Mouse (Mus musculus) small intestine, adult 10 weeks (tissue): ENCODE data around the gene Pex11a. TPM values are rescaled to one million over a fixed set of nuclear protein-coding genes. Genes with fewer than 3 reads are reported as not detected.

Experiments
- polyA plus RNA-seq: library from polyadenylated mRNA; stranded (reverse); fragments of 350-450 nt; fragmentation: Illumina TruSeq; extraction: RNeasy Lipid Tissue Mini Kit (QIAGEN cat#74804); gene quantifications from one replicate; pipeline ENCODE4 v1.2.3, GENCODE M21; 2014; ENCODE audit warnings: low replicate concordance

The Pex11a gene
- 52.2 TPM for polyA plus RNA-seq

GRCm38 (mm10) chr7:79742659-79743536, at the start of gene Pex11a, which contains the start of gene Wdr93:
Gene Pex11a, minus strand, starts transcription at chr7:79743131.
Gene Wdr93, plus strand, starts transcription at chr7:79743163.

GRCm38 (mm10) chr7:79732622-79733021, 10.3 kb downstream of the Pex11a start, which contains the start of gene Plin1:
Gene Plin1, minus strand, starts transcription at chr7:79732903.

GRCm38 (mm10) chr7:79715187-79715981, 27.5 kb downstream of the Pex11a start, which contains the start of gene Kif7:
Gene Kif7, minus strand, starts transcription at chr7:79715720.

Other genes starting within 250 kb of the Pex11a start
- gene Rhcg, start 125.5 kb downstream of the Pex11a start, polyA plus RNA-seq, result not detected
- gene Ticrr, start 82.9 kb downstream of the Pex11a start, polyA plus RNA-seq, result 2.8 TPM
- gene Kif7, start 27.4 kb downstream of the Pex11a start, polyA plus RNA-seq, result 0.11 TPM
- gene Plin1, start 10.2 kb downstream of the Pex11a start, polyA plus RNA-seq, result 3.3 TPM
- gene Wdr93, start within 50 bp of the Pex11a start, polyA plus RNA-seq, result 0.37 TPM
- not detected for gene Mesp1, start 50.7 kb upstream of the Pex11a start, polyA plus RNA-seq
- gene Mesp2, start 67.6 kb upstream of the Pex11a start, polyA plus RNA-seq, result not detected
- 714 TPM for gene Anpep, start 117.9 kb upstream of the Pex11a start, polyA plus RNA-seq
- gene Ap3s2, start 177.5 kb upstream of the Pex11a start, polyA plus RNA-seq, result 24.2 TPM
- gene Arpin, start 192.2 kb upstream of the Pex11a start, polyA plus RNA-seq, result 15.9 TPM